Mouse (Mus musculus) hindbrain, embryonic 16.5 days (tissue): ENCODE measurements around the gene Cyp1a2. TPM values are rescaled to one million over a fixed set of nuclear protein-coding genes. Genes with fewer than 3 reads are reported as not detected.
"Not testable (repeated sequence)": the region's sequence is repeated elsewhere in the genome, so short reads cannot be mapped to it uniquely, and the experiment has no call there.

Experiments used
- ATAC-seq: fragments of 200-750 bp; cut with Nextera tagmentation; 2 replicates; pipeline ENCODE4 v1.8.0; 2017; ENCODE audit warnings: moderate TSS enrichment, moderate library complexity
- H3K27ac ChIP-seq: fragments of 300-500 bp; sonication (generic); 2 replicates; pipeline ENCODE4 v1.5.1; 2014; ENCODE audit warnings: low read depth, mild to moderate bottlenecking, control low read depth, low read length, moderate library complexity
- H3K27me3 ChIP-seq: fragments of 300-500 bp; sonication (generic); replicated peaks from 2 replicates; pipeline ENCODE4 v1.6.1; 2014; ENCODE audit warnings: low read length; ENCODE audit not compliant: control insufficient read depth, insufficient read depth
- H3K36me3 ChIP-seq: fragments of 300-500 bp; sonication (generic); 2 replicates; pipeline ENCODE4 v1.6.1; 2014; ENCODE audit warnings: mild to moderate bottlenecking, low read length, moderate library complexity, mixed read lengths; ENCODE audit not compliant: control insufficient read depth, insufficient read depth
- H3K4me1 ChIP-seq: fragments of 300-500 bp; sonication (generic); 2 replicates; pipeline ENCODE4 v1.6.1; 2014; ENCODE audit warnings: low read depth, low read length; ENCODE audit not compliant: control insufficient read depth, insufficient read depth
- H3K4me2 ChIP-seq: fragments of 300-500 bp; sonication (generic); 2 replicates; pipeline ENCODE4 v1.6.1; 2014; ENCODE audit warnings: mild to moderate bottlenecking, low read length, control low read depth, moderate library complexity
- H3K4me3 ChIP-seq: fragments of 300-500 bp; sonication (generic); 2 replicates; pipeline ENCODE4 v1.5.1; 2014; ENCODE audit warnings: mild to moderate bottlenecking, low read length, control low read depth, moderate library complexity
- H3K9ac ChIP-seq: fragments of 300-500 bp; sonication (generic); 2 replicates; pipeline ENCODE4 v1.6.1; 2014; ENCODE audit warnings: low read depth, mild to moderate bottlenecking, control low read depth, low read length, moderate library complexity
- H3K9me3 ChIP-seq: fragments of 300-500 bp; sonication (generic); 2 replicates; pipeline ENCODE4 v1.6.1; 2014; ENCODE audit warnings: mild to moderate bottlenecking, low read length, moderate library complexity; ENCODE audit not compliant: control insufficient read depth
- WGBS: fragments of 180-500 bp; shearing (Covaris S2); extraction: QIAGEN DNeasy Blood & Tissue Kit; methylation state at CpG from one replicate; pipeline ENCODE4 v1.1.7; 2014; 5-methylcytosine and 5-hydroxymethylcytosine counted together
- polyA plus RNA-seq: library from polyadenylated mRNA; unstranded; fragments of >200 nt; fragmentation: Nextera tagmentation; extraction: Ambion mirVana; gene quantifications from 2 replicates; pipeline ENCODE4 v1.2.1, GENCODE M21; 2015

Gene Cyp1a2
- not detected in 2 replicates for polyA plus RNA-seq

DNA sequence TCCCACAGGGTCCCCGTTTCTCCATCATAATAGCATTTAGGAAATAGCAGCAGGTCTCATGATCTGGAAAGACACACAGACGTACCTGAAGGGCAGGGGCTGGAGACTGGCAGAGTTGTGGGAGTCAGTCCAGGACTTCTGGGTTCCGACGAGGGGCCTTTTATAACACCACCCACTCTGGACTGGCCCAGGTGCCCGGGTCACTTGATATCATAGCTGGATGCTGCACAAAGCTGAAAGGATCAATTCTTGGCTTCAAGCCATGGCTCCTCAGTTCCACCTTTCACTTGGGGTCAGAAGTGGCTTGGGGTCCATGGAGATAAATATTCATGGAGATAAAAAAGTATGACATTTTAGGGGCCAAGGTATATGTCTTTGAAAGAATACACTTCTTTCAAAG, at the start of gene Cyp1a2:
TSS of gene Cyp1a2 (minus strand) at position 184 of the 400 bp plus-strand sequence.
- no peak within 1 kb of the TSS for H3K4me2 ChIP-seq
- H3K36me3 ChIP-seq: no peaks in the 10 kb centered on the region
- H3K9ac ChIP-seq: no peak within 1 kb of the TSS
- no peaks in the 10 kb centered on the region for H3K4me1 ChIP-seq
- H3K4me3 ChIP-seq: no peak within 1 kb of the TSS
- no peak within 1 kb of the TSS for H3K27ac ChIP-seq
- 83% methylated on average over 5 of the region's 5 CpGs for WGBS
- no peaks in the 10 kb centered on the region for H3K9me3 ChIP-seq
- H3K27me3 ChIP-seq: no peaks in the 10 kb centered on the region
- ATAC-seq: no peak

DNA sequence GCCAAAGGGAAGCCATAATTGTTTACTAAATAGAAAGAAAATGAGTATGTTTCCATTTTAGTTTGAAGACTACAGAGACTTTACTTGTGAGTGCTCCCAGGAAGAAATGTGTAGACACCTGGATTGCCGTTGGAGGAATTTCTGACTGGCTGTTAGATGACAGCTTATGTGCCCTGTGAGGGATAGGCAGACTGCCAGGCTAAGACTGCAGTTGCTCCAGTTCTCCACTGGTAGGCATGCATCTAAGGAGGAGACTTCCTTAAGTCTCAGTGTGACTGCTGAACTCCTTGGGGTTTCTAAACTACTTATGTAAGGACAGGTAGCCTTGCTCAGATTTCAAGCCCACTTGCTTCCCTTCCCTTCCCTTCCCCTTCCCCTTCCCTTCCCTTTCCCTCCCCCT, 44.8 kb upstream of the Cyp1a2 start:
- Histone ChIP-seq H3K4me2 (no peak overlapping the region), H3K27ac (no peak overlapping the region), H3K4me3 (no peak overlapping the region), H3K27me3 (no peaks in the 10 kb centered on the region), H3K36me3 (peaks cover 10% of the 10 kb centered on the region), H3K4me1 (no peaks in the 10 kb centered on the region; the same call in 1 of the 2 replicates), H3K9me3 (no peaks in the 10 kb centered on the region), H3K9ac (no peak overlapping the region)
- ATAC-seq: no peak
- 100% methylated on average over 1 of the region's 1 CpGs for WGBS

DNA sequence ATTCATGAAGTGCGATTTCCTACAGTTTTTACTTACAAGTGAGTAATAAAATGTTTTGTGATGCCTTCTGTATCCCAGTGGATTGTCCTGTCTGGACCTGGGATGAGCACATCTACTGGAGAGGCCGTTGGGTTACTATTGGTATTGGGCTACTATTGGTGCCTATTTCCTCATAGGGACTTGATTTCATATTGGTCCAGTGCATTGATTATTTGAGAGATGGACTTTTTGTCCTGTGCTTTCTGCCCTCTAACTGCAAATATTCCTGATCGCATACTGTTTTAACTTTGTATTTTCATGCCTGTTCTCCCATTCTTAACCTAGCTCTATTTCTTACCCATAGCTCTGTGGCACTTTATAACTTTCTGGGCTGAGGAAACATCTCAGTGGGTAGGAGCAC, 41.2 kb upstream of the Cyp1a2 start:
- no peak overlapping the region for H3K27ac ChIP-seq
- H3K9me3 ChIP-seq: no peaks in the 10 kb centered on the region
- H3K36me3 ChIP-seq: peaks cover 12% of the 10 kb centered on the region
- WGBS: 96% methylated on average over 3 of the region's 3 CpGs
- no peak for ATAC-seq
- H3K27me3 ChIP-seq: no peaks in the 10 kb centered on the region
- no peak overlapping the region for H3K4me2 ChIP-seq
- H3K4me1 ChIP-seq: peaks cover 2% of the 10 kb centered on the region; the same call in 1 of the 2 replicates
- H3K9ac ChIP-seq: no peak overlapping the region
- no peak overlapping the region for H3K4me3 ChIP-seq

DNA sequence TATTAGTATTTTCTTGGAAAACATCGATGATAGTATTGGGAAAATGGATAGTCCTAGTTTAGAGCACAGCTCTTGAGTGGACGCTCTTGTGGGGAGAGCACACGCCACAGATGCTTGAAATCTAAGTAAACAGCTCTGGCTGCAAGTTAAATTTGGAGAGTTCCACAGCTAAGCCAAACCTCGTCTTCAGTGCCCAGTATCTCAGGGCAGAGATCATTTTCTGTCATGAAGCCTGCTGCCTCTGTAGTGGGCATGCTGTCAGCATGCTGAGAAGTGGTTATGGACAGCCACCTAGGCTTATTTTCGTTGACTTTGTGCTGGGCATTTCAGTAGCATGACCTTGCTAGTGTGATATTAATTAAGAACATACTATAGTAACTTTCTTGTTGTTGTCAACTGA, 40.3 kb upstream of the Cyp1a2 start:
- Histone ChIP-seq H3K9ac (no peak overlapping the region), H3K4me3 (no peak overlapping the region), H3K36me3 (peaks cover 12% of the 10 kb centered on the region), H3K9me3 (no peaks in the 10 kb centered on the region), H3K4me1 (peaks cover 2% of the 10 kb centered on the region; the same call in 1 of the 2 replicates), H3K27me3 (no peaks in the 10 kb centered on the region), H3K4me2 (no peak overlapping the region), H3K27ac (no peak overlapping the region)
- ATAC-seq: no peak
- WGBS: 82% methylated on average over 5 of the region's 5 CpGs

DNA sequence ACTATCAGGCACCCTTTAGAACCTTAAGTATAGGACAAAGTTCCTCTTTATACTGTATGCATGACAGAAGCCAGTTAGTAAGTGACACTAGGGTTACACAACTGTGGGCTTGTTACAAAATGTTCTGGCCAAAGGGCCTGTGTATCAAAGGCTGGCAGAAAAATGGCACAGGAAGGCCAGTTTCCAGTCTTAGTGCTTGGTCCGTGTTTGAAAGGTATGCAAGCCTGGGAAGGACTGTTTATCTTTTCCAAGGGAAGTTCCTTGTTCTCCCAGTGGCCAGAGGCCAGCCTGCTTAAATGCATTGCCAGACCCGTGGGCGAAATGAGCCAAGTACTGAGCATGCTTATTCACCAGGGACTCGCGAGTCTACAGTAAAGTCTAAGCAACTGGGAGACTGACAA, 39.8 kb upstream of the Cyp1a2 start:
- no peak overlapping the region for H3K4me2 ChIP-seq
- ATAC-seq: peak; percentile 83
- no peak overlapping the region for H3K9ac ChIP-seq
- H3K9me3 ChIP-seq: no peaks in the 10 kb centered on the region
- no peaks in the 10 kb centered on the region for H3K27me3 ChIP-seq
- no peak overlapping the region for H3K27ac ChIP-seq
- H3K4me1 ChIP-seq: peaks cover 2% of the 10 kb centered on the region; the same call in 1 of the 2 replicates
- 67% methylated on average over 5 of the region's 5 CpGs for WGBS
- peaks cover 12% of the 10 kb centered on the region for H3K36me3 ChIP-seq
- H3K4me3 ChIP-seq: no peak overlapping the region

DNA sequence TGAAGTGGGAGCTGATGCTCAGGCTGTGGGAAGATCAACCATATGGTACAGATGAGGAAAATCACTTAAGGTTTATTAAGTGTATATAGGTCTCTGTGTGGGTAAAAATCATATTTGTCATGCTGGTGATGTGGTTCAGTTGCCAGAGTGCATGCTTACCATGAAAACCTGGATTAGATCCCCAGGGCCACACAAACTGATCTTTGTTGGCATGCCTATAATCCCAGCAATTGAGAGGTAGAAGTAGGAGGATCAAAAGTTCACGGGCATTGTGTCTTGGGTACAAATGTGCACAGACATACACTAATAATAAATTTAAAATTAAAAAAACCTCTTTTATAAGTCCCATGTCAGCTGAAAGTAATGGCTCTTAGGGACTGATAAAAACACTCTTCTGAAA, 38.9 kb upstream of the Cyp1a2 start:
- Histone ChIP-seq H3K27me3 (no peaks in the 10 kb centered on the region), H3K36me3 (peaks cover 10% of the 10 kb centered on the region), H3K4me2 (no peak overlapping the region), H3K4me1 (peaks cover 2% of the 10 kb centered on the region; the same call in 1 of the 2 replicates), H3K9ac (no peak overlapping the region), H3K27ac (no peak overlapping the region), H3K9me3 (no peaks in the 10 kb centered on the region), H3K4me3 (no peak overlapping the region)
- ATAC-seq: no peak
- 77% methylated on average over 1 of the region's 1 CpGs for WGBS

DNA sequence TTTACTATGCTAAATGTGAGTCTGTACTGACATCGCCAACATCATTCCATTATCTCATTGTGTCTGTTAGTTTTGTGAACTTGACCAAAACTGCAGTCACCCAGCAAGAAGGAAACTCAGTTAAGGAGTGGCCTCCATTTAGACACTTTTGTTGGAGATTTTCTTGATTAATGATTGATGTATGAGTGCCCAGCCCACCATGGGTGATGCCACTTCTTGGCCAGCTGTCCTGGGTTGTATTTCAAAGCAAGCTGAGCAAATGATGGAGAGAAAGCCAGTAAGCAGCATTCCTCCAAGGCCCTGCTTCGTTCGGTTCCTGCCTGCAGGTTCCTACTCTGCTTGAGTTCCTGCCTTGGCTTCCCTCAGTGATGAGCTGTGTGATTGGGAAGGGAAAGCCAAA, 37.2 kb upstream of the Cyp1a2 start:
- 95% methylated on average over 3 of the region's 3 CpGs for WGBS

DNA sequence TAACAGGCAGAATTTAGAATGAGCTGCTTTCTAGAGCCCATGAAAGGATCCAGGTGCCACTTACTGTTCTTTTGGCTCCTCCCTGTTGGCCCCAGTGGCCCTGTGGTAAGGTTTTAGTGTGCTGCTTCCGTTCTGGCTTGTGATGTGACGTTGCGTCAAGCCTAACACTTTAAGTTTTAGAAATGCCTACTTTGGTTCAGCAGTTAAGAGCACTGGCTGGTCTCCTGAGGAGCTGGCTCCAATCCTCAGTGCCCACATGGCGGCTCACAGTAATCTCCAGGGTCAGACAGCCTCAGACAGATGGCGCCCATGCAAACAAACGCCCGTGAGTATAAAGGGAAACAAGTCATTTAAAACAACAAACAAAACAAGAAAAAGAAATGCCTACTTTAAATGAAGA, 34.9 kb upstream of the Cyp1a2 start:
- peaks cover 21% of the 10 kb centered on the region for H3K36me3 ChIP-seq
- H3K9ac ChIP-seq: no peak overlapping the region
- ATAC-seq: no peak
- peaks cover 2% of the 10 kb centered on the region; the same call in 1 of the 2 replicates for H3K4me1 ChIP-seq
- no peaks in the 10 kb centered on the region for H3K27me3 ChIP-seq
- H3K9me3 ChIP-seq: no peaks in the 10 kb centered on the region
- no peak overlapping the region for H3K4me2 ChIP-seq
- H3K27ac ChIP-seq: no peak overlapping the region
- no peak overlapping the region for H3K4me3 ChIP-seq
- 82% methylated on average over 7 of the region's 7 CpGs for WGBS

More for the DNA sequence above, 37.2 kb upstream of the Cyp1a2 start:
- ATAC-seq: no peak
- Histone ChIP-seq H3K4me1 (peaks cover 2% of the 10 kb centered on the region; the same call in 1 of the 2 replicates), H3K27me3 (no peaks in the 10 kb centered on the region), H3K4me2 (no peak overlapping the region), H3K36me3 (peaks cover 18% of the 10 kb centered on the region), H3K9me3 (no peaks in the 10 kb centered on the region), H3K27ac (no peak overlapping the region), H3K9ac (no peak overlapping the region), H3K4me3 (no peak overlapping the region)

DNA sequence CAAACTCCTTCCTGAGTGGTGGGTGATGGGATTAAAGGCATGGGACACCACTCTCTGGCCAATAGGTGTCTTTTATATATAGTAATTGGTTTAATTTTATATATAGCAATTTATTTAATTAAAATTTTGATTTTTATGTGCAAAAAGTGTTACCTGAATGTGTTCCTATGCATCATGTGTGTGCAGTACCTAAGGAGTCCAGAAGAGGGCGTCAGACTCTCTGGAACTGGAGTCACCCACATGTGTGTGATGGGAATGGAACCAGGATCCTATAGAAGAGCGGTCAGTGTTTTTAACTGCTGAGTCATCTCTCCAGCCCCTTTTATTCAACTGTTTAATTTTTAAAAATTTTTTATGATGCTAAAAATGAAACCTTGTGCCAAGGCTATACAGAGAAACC, 28.7 kb upstream of the Cyp1a2 start:
- no peak overlapping the region for H3K27ac ChIP-seq
- peaks cover 14% of the 10 kb centered on the region for H3K4me1 ChIP-seq
- H3K4me3 ChIP-seq: no peak overlapping the region
- WGBS: 85% methylated on average over 2 of the region's 2 CpGs
- no peaks in the 10 kb centered on the region for H3K27me3 ChIP-seq
- H3K36me3 ChIP-seq: peaks cover 16% of the 10 kb centered on the region
- no peak overlapping the region for H3K4me2 ChIP-seq
- no peaks in the 10 kb centered on the region; the same call in 1 of the 2 replicates for H3K9me3 ChIP-seq
- no peak for ATAC-seq
- H3K9ac ChIP-seq: no peak overlapping the region

DNA sequence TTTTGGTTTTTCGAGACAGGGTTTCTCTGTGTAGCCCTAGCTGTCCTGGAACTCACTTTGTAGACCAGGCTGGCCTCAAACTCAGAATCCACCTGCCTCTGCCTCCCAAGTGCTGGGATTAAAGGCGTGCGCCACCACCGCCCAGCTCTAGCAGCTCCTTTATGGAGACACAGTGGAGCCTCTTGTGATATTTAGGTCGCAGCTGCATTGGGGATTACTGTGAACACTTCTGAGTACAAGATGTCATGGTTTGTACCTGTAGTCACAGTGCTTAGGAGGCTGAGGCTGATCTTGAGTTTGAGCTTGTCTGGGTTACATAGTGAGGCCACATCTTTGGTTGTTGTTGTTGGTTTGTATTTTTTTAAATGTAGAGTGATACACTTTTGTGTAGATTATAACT, 26.7 kb upstream of the Cyp1a2 start:
- peaks cover 14% of the 10 kb centered on the region for H3K4me1 ChIP-seq
- ATAC-seq, H3K4me3 ChIP-seq, H3K9me3 ChIP-seq, H3K36me3 ChIP-seq, H3K27me3 ChIP-seq, H3K9ac ChIP-seq, H3K27ac ChIP-seq, H3K4me2 ChIP-seq: not testable (repeated sequence)
- WGBS: 93% methylated on average over 5 of the region's 5 CpGs
